Mouse (Mus musculus) stomach, postnatal 0 days (tissue): ENCODE measurements at regions not wholly inside any gene's neighbourhood (a gene's known extent, or its start where the extent isn't known, plus 50 kb on each side); places are given as distances from the start of the nearest gene placed in this dataset.

Experiments used
- ATAC-seq: fragments of 200-750 bp; cut with Nextera tagmentation; 2 replicates; pipeline ENCODE4 v1.8.0; 2017; ENCODE audit not compliant: low FRiP score, low TSS enrichment
- DNase-seq: peaks from one replicate; pipeline ENCODE4 v3.0.0-alpha.2; 2016; ENCODE audit warnings: low spot score
- H3K27ac ChIP-seq: fragments of 300-500 bp; sonication (generic); replicated peaks from 2 replicates; pipeline ENCODE4 v1.5.1; 2014; ENCODE audit warnings: mild to moderate bottlenecking, control low read depth
- H3K27me3 ChIP-seq: fragments of 300-500 bp; sonication (generic); 2 replicates; pipeline ENCODE4 v1.6.1; 2014; ENCODE audit warnings: low read length; ENCODE audit not compliant: control insufficient read depth, insufficient read depth
- H3K36me3 ChIP-seq: fragments of 300-500 bp; sonication (generic); 2 replicates; pipeline ENCODE4 v1.6.1; 2014; ENCODE audit warnings: low read length, mixed read lengths; ENCODE audit not compliant: control insufficient read depth, insufficient read depth
- H3K4me1 ChIP-seq: fragments of 300-500 bp; sonication (generic); replicated peaks from 2 replicates; pipeline ENCODE4 v1.6.1; 2014; ENCODE audit warnings: antibody characterized with exemption; ENCODE audit not compliant: control insufficient read depth, insufficient read depth
- H3K4me2 ChIP-seq: fragments of 300-500 bp; sonication (generic); replicated peaks from 2 replicates; pipeline ENCODE4 v1.6.1; 2014; ENCODE audit warnings: low read depth, mild to moderate bottlenecking, control low read depth, moderate library complexity
- H3K4me3 ChIP-seq: fragments of 300-500 bp; sonication (generic); 2 replicates; pipeline ENCODE4 v1.5.1; 2014; ENCODE audit warnings: low read depth, low read length, control low read depth
- H3K9ac ChIP-seq: fragments of 300-500 bp; sonication (generic); 2 replicates; pipeline ENCODE4 v1.6.1; 2014; ENCODE audit warnings: mild to moderate bottlenecking, low read length, control low read depth, mixed read lengths
- H3K9me3 ChIP-seq: fragments of 300-500 bp; sonication (generic); 2 replicates; pipeline ENCODE4 v1.6.1; 2016; ENCODE audit warnings: low read length; ENCODE audit not compliant: control insufficient read depth
- CTCF ChIP-seq: IDR thresholded peaks from 2 replicates; pipeline ENCODE4 v1.5.1; 2016; ENCODE audit warnings: antibody characterized with exemption, low read depth, mild to moderate bottlenecking, moderate library complexity
- EP300 ChIP-seq: optimal IDR thresholded peaks from 2 replicates; pipeline ENCODE3; 2016; ENCODE audit warnings: antibody characterized with exemption
- WGBS: fragments of 180-500 bp; shearing (Covaris S2); extraction: QIAGEN DNeasy Blood & Tissue Kit; methylation state at CpG from one replicate; pipeline ENCODE4 v1.1.7; 2014; 5-methylcytosine and 5-hydroxymethylcytosine counted together

DNA sequence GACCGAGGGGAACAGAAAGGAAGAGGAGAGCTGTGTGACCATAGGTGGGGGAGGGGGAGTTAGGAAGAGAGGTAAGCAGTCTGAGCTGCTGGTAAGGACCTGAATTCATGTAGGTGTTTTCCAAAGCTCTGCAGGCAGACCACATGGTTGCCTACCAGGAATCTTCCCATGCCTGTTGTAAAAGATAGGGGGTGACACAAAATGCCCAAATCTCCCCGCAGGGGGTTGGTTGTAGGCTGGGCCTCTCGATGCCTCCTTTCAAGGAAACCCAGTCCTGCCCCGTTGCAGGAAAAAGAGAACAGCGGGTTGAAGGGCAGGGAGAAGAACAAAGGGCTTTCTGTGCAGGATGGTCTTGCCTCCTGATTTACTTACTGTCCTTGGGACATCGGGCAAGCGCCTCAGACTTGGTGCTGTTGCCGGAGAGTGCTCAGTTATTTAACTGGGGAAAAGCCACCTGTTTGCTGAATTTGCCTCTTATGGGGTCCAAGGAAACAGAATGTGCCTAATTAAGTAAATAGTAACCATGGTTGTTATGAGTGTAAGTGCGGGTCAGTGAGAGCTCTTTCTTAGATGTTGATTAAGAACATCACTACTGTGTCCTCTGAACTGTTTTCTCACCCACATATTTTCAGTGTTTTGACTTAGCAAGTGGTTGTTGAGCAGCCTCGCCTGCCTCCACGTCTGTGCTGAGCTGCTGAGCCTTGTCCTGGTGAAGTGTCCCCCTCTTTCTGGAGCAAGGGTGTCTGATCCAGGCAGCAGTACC, 83.1 kb upstream of the Klf9 start:
- WGBS = 30% methylated on average over 11 of the region's 11 CpGs
- Histone ChIP-seq H3K9ac (peak overlapping the region; percentile 47; the same call in 1 of the 2 replicates), H3K4me3 (no peak overlapping the region), H3K27ac (peak overlapping the region; percentile 94), H3K4me1 (peaks cover 12% of the 10 kb centered on the region; the same call in 1 of the 2 replicates), H3K9me3 (no peaks in the 10 kb centered on the region), H3K27me3 (no peaks in the 10 kb centered on the region), H3K4me2 (peak overlapping the region; percentile 38), H3K36me3 (no peaks in the 10 kb centered on the region)
- ATAC-seq = peak; percentile 22; the same call in 1 of the 2 replicates
- DNase-seq = peak; percentile 29
- TF ChIP-seq CTCF = no peak
- TF ChIP-seq EP300 = no peak

DNA sequence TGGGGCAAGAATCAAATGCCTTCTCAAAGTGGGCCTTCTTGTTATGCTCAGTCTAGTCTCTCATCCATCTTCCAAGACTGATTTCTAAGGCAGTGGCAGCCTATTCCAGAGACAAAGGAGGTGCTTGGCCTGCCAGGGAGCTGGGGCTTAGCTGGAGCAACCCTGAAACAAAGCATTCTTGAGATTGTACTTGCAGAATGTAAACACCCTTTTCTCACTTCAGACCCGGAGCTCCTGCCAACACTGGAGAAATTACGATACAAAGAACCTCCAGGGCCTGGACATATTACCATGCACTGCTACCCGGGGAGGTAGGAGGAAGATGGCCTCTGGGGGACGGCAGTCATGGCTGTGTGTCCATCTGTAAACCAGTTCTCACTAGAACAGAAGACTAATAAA, 82.5 kb upstream of the Klf9 start:
- DNase-seq (peak; percentile 37), ATAC-seq (no peak)
- H3K4me1 ChIP-seq = peaks cover 12% of the 10 kb centered on the region; the same call in 1 of the 2 replicates
- no peaks in the 10 kb centered on the region for H3K9me3 ChIP-seq
- no peak for TF ChIP-seq CTCF
- TF ChIP-seq EP300 = no peak
- no peak overlapping the region for H3K4me2 ChIP-seq
- 15% methylated on average over 4 of the region's 4 CpGs for WGBS
- no peak overlapping the region for H3K4me3 ChIP-seq
- no peaks in the 10 kb centered on the region for H3K36me3 ChIP-seq
- 0 out of 2 replicates have a peak overlapping the region, but pooled peaks have one; percentile 27 for H3K9ac ChIP-seq
- no peaks in the 10 kb centered on the region for H3K27me3 ChIP-seq
- peak overlapping the region; percentile 94 for H3K27ac ChIP-seq

DNA sequence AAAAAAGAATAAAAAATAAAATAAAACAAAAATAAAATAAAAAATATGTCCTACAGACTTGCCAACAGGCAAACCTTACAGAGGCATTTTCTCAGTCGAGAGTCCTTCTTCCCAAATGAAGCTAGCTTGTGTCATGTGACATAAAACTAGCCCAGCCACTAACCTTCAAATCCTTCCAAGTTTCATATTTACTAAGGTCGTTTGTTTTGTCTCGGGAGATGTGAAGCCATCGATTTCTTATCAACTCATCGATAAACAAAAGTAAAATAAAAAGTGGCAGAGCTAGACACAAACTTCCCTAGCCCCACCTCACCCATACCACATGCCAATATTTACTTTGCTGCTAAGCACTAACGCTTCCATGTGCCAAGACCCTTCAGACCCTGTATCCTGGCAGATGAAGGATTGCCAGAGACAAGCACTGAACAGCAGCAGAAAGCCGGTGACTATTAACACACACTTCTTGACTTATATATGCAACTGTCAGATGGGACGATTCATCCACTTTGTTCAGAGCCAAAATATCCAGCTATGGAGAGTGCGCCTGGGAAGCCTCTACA, 79.9 kb upstream of the Klf9 start:
- peaks cover 12% of the 10 kb centered on the region; the same call in 1 of the 2 replicates for H3K4me1 ChIP-seq
- TF ChIP-seq EP300 = no peak
- no peak for TF ChIP-seq CTCF
- H3K27ac ChIP-seq = no peak overlapping the region
- H3K9ac ChIP-seq = no peak overlapping the region
- no peak overlapping the region for H3K4me2 ChIP-seq
- no peaks in the 10 kb centered on the region for H3K9me3 ChIP-seq
- H3K36me3 ChIP-seq = no peaks in the 10 kb centered on the region
- H3K27me3 ChIP-seq = no peaks in the 10 kb centered on the region
- 19% methylated on average over 9 of the region's 9 CpGs for WGBS
- DNase-seq (no peak), ATAC-seq (peak; percentile 15; the same call in 1 of the 2 replicates)
- H3K4me3 ChIP-seq = no peak overlapping the region

DNA sequence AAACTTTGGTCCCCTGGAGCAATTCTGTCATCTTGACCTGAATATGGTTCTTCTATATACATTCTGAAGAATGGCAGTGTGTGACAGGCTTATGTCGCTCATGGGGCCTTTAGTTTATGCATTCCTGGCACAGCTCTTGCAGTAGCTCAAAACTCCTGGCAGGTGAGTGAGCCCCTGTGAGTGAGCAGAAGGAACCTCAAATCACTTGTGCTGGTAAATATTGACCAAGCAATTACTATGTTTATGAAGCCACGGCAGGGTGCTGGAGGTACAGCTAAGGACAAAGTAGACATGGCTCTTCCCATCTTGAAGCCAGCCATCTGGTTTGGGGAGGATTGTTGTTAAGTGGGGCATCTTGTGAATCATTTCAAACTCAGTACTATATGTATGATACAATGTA, 79.1 kb upstream of the Klf9 start:
- Histone ChIP-seq H3K4me3 (no peak overlapping the region), H3K4me2 (no peak overlapping the region), H3K27me3 (no peaks in the 10 kb centered on the region), H3K4me1 (peaks cover 12% of the 10 kb centered on the region; the same call in 1 of the 2 replicates), H3K36me3 (no peaks in the 10 kb centered on the region), H3K27ac (0 out of 2 replicates have a peak overlapping the region, but pooled peaks have one; percentile 1), H3K9me3 (no peaks in the 10 kb centered on the region), H3K9ac (no peak overlapping the region)
- ATAC-seq = no peak
- WGBS = 34% methylated on average over 2 of the region's 2 CpGs
- peak; percentile 19 for DNase-seq
- TF ChIP-seq EP300 = no peak
- TF ChIP-seq CTCF = no peak

DNA sequence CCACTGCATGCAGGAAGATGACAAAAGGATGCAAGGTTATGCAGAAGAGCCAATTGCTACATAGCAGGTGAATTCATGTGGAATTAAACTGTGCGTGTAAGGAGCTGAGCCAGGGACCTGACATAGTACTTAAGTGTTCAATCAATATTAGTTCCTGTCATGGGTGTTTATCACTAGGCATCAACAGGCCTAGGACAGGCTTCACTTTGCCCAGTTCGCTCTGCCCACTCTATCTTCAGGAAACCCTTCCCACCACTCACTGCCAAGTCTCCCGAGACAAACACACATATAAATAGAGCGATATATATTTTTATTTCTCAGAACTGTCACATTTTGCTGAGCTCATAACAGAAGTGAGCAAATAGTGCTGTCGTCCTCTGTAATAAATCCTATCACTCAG, 78.2 kb upstream of the Klf9 start:
- no peaks in the 10 kb centered on the region for H3K36me3 ChIP-seq
- TF ChIP-seq CTCF = no peak
- TF ChIP-seq EP300 = no peak
- no peaks in the 10 kb centered on the region for H3K9me3 ChIP-seq
- ATAC-seq (no peak), DNase-seq (no peak)
- peaks cover 9% of the 10 kb centered on the region; the same call in 1 of the 2 replicates for H3K4me1 ChIP-seq
- WGBS = 65% methylated on average over 5 of the region's 5 CpGs
- H3K4me2 ChIP-seq = no peak overlapping the region
- no peak overlapping the region for H3K4me3 ChIP-seq
- H3K27me3 ChIP-seq = no peaks in the 10 kb centered on the region
- no peak overlapping the region for H3K9ac ChIP-seq
- no peak overlapping the region for H3K27ac ChIP-seq

DNA sequence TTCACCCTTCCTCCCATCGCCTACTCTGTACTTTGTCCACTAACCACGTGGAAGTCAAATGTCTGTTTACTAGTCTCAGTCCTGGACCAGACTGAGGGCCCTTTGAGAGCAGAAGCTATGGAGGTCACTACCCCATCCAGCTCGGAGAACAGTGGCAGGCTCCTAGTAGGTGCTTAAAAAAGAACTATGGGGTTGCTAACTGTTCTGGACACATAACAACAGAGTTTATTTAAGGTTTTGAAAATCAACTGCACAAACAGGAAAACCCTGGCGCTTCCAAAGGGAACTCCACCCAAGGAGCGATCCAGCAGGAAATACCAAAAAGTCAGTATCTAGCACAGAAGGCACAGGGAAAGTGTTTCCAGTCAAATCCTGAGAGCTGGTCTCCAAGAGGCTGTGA, 75.5 kb upstream of the Klf9 start:
- ATAC-seq (no peak), DNase-seq (no peak)
- no peak overlapping the region for H3K27ac ChIP-seq
- H3K4me3 ChIP-seq = no peak overlapping the region
- no peaks in the 10 kb centered on the region for H3K9me3 ChIP-seq
- no peak overlapping the region for H3K4me2 ChIP-seq
- no peaks in the 10 kb centered on the region for H3K4me1 ChIP-seq
- TF ChIP-seq CTCF = no peak
- H3K27me3 ChIP-seq = no peaks in the 10 kb centered on the region
- no peak overlapping the region for H3K9ac ChIP-seq
- WGBS = 67% methylated on average over 5 of the region's 5 CpGs
- no peaks in the 10 kb centered on the region for H3K36me3 ChIP-seq
